Mouse (Mus musculus) limb, embryonic 13.5 days (tissue): ENCODE measurements around the gene Hk2. TPM values are rescaled to one million over a fixed set of nuclear protein-coding genes. Genes with fewer than 3 reads are reported as not detected.

Experiments used
- ATAC-seq: fragments of 200-750 bp; cut with Nextera tagmentation; 2 replicates; pipeline ENCODE4 v1.8.0; 2017; ENCODE audit warnings: low read depth, moderate number of reproducible peaks, moderate TSS enrichment; ENCODE audit not compliant: low FRiP score
- H3K27ac ChIP-seq: fragments of 300-500 bp; sonication (generic); 2 replicates; pipeline ENCODE4 v1.5.1; 2015; ENCODE audit warnings: inconsistent platforms, mild to moderate bottlenecking, moderate library complexity
- H3K27me3 ChIP-seq: fragments of 300-500 bp; sonication (generic); 2 replicates; pipeline ENCODE4 v1.6.1; 2015; ENCODE audit warnings: mild to moderate bottlenecking, inconsistent platforms
- H3K36me3 ChIP-seq: fragments of 300-500 bp; sonication (generic); 2 replicates; pipeline ENCODE4 v1.6.1; 2015; ENCODE audit warnings: inconsistent platforms, mild to moderate bottlenecking, moderate library complexity
- H3K4me1 ChIP-seq: fragments of 300-500 bp; sonication (generic); 2 replicates; pipeline ENCODE4 v1.6.1; 2015; ENCODE audit warnings: inconsistent platforms
- H3K4me2 ChIP-seq: fragments of 300-500 bp; sonication (generic); replicated peaks from 2 replicates; pipeline ENCODE4 v1.6.1; 2015; ENCODE audit warnings: inconsistent platforms, mild to moderate bottlenecking, moderate library complexity
- H3K4me3 ChIP-seq: fragments of 300-500 bp; sonication (generic); 2 replicates; pipeline ENCODE4 v1.5.1; 2015; ENCODE audit warnings: moderate library complexity, mild to moderate bottlenecking, inconsistent platforms
- H3K9ac ChIP-seq: fragments of 300-500 bp; sonication (generic); 2 replicates; pipeline ENCODE4 v1.6.1; 2015; ENCODE audit warnings: mild to moderate bottlenecking, inconsistent platforms
- H3K9me3 ChIP-seq: fragments of 300-500 bp; sonication (generic); 2 replicates; pipeline ENCODE4 v1.6.1; 2016; ENCODE audit warnings: inconsistent platforms
- WGBS: fragments of 180-500 bp; shearing (Covaris S2); methylation state at CpG from one replicate; pipeline ENCODE4 v1.1.7; 2015; 5-methylcytosine and 5-hydroxymethylcytosine counted together
- polyA plus RNA-seq: library from polyadenylated mRNA; unstranded; fragments of >200 nt; fragmentation: Nextera tagmentation; extraction: Ambion mirVana; gene quantifications from 2 replicates; pipeline ENCODE4 v1.2.1, GENCODE M21; 2015

Gene Hk2
- polyA plus RNA-seq, 1 experiment from 2014 or later = 20.2 TPM

- Histone ChIP-seq H3K4me1 (no peaks in the 10 kb centered on the region), H3K36me3 (peaks cover 68% of the 10 kb centered on the region), H3K9me3 (no peaks in the 10 kb centered on the region), H3K4me3 (no peak overlapping the region), H3K9ac (no peak overlapping the region), H3K27ac (no peak overlapping the region), H3K4me2 (no peak overlapping the region), H3K27me3 (no peaks in the 10 kb centered on the region)
- 87% methylated on average over 25 of the region's 25 CpGs for WGBS
- ATAC-seq = no peak
These were observed 37.3 kb downstream of the Hk2 start for GRCm38 (mm10) chr6:82736626-82737600.

- 91% methylated on average over 7 of the region's 7 CpGs for WGBS
- H3K4me2 ChIP-seq = no peak overlapping the region
- no peak for ATAC-seq
- H3K4me3 ChIP-seq = no peak overlapping the region
- H3K4me1 ChIP-seq = no peaks in the 10 kb centered on the region
- no peak overlapping the region for H3K27ac ChIP-seq
- H3K36me3 ChIP-seq = peaks cover 79% of the 10 kb centered on the region
- H3K9me3 ChIP-seq = no peaks in the 10 kb centered on the region
- no peak overlapping the region for H3K9ac ChIP-seq
- H3K27me3 ChIP-seq = no peaks in the 10 kb centered on the region
These were observed 38.9 kb downstream of the Hk2 start for GRCm38 (mm10) chr6:82735347-82735746.

GRCm38 (mm10) chr6:82728635-82729034, 45.6 kb downstream of the Hk2 start:
- H3K4me1 ChIP-seq = peaks cover 4% of the 10 kb centered on the region
- H3K27ac ChIP-seq = no peak overlapping the region
- no peak for ATAC-seq
- peaks cover 80% of the 10 kb centered on the region for H3K36me3 ChIP-seq
- H3K4me3 ChIP-seq = no peak overlapping the region
- H3K9me3 ChIP-seq = no peaks in the 10 kb centered on the region
- H3K27me3 ChIP-seq = no peaks in the 10 kb centered on the region
- H3K4me2 ChIP-seq = no peak overlapping the region
- no peak overlapping the region for H3K9ac ChIP-seq
- 95% methylated on average over 21 of the region's 21 CpGs for WGBS

GRCm38 (mm10) chr6:82727206-82727605, 47.0 kb downstream of the Hk2 start:
- H3K4me3 ChIP-seq = no peak overlapping the region
- 93% methylated on average over 13 of the region's 13 CpGs for WGBS
- no peak overlapping the region for H3K9ac ChIP-seq
- no peaks in the 10 kb centered on the region for H3K9me3 ChIP-seq
- H3K27me3 ChIP-seq = no peaks in the 10 kb centered on the region
- peaks cover 74% of the 10 kb centered on the region for H3K36me3 ChIP-seq
- ATAC-seq = no peak
- H3K4me2 ChIP-seq = no peak overlapping the region
- H3K27ac ChIP-seq = no peak overlapping the region
- H3K4me1 ChIP-seq = peaks cover 14% of the 10 kb centered on the region

- H3K27ac ChIP-seq = peak overlapping the region; percentile 80
- H3K27me3 ChIP-seq = no peaks in the 10 kb centered on the region
- 49% methylated on average over 5 of the region's 5 CpGs for WGBS
- peaks cover 14% of the 10 kb centered on the region for H3K4me1 ChIP-seq
- peak overlapping the region; percentile 51 for H3K9ac ChIP-seq
- peaks cover 37% of the 10 kb centered on the region for H3K36me3 ChIP-seq
- no peak overlapping the region for H3K4me2 ChIP-seq
- peak; percentile 80 for ATAC-seq
- no peak overlapping the region for H3K4me3 ChIP-seq
- H3K9me3 ChIP-seq = no peaks in the 10 kb centered on the region
These were observed 50.9 kb downstream of the Hk2 start for GRCm38 (mm10) chr6:82723321-82723720.

GRCm38 (mm10) chr6:82716126-82716525, 58.1 kb downstream of the Hk2 start:
- no peak overlapping the region for H3K27ac ChIP-seq
- H3K27me3 ChIP-seq = no peaks in the 10 kb centered on the region
- H3K36me3 ChIP-seq = no peaks in the 10 kb centered on the region
- no peak overlapping the region for H3K9ac ChIP-seq
- 79% methylated on average over 4 of the region's 4 CpGs for WGBS
- no peak overlapping the region for H3K4me3 ChIP-seq
- H3K9me3 ChIP-seq = no peaks in the 10 kb centered on the region
- no peak for ATAC-seq
- H3K4me2 ChIP-seq = no peak overlapping the region
- H3K4me1 ChIP-seq = 0 out of 2 replicates have a peak, but pooled peaks cover 2% of the 10 kb centered on the region

GRCm38 (mm10) chr6:82715653-82716052, 58.6 kb downstream of the Hk2 start:
- Histone ChIP-seq H3K4me1 (0 out of 2 replicates have a peak, but pooled peaks cover 2% of the 10 kb centered on the region), H3K9me3 (no peaks in the 10 kb centered on the region), H3K4me3 (no peak overlapping the region), H3K36me3 (no peaks in the 10 kb centered on the region), H3K4me2 (no peak overlapping the region), H3K9ac (no peak overlapping the region), H3K27me3 (no peaks in the 10 kb centered on the region), H3K27ac (peak overlapping the region; percentile 3; the same call in 1 of the 2 replicates)
- 80% methylated on average over 3 of the region's 3 CpGs for WGBS
- ATAC-seq = no peak

- H3K4me3 ChIP-seq = no peak overlapping the region
- no peaks in the 10 kb centered on the region for H3K36me3 ChIP-seq
- no peak overlapping the region for H3K4me2 ChIP-seq
- WGBS = 72% methylated on average over 6 of the region's 6 CpGs
- H3K27me3 ChIP-seq = no peaks in the 10 kb centered on the region
- peak overlapping the region; percentile 10; the same call in 1 of the 2 replicates for H3K27ac ChIP-seq
- peak; percentile 42; the same call in 1 of the 2 replicates for ATAC-seq
- no peak overlapping the region for H3K9ac ChIP-seq
- H3K4me1 ChIP-seq = 0 out of 2 replicates have a peak, but pooled peaks cover 2% of the 10 kb centered on the region
- H3K9me3 ChIP-seq = no peaks in the 10 kb centered on the region
These were observed 59.0 kb downstream of the Hk2 start for GRCm38 (mm10) chr6:82715253-82715652.

- no peak overlapping the region for H3K4me3 ChIP-seq
- no peak overlapping the region for H3K4me2 ChIP-seq
- 0 out of 2 replicates have a peak overlapping the region, but pooled peaks have one; percentile 10 for H3K27ac ChIP-seq
- H3K36me3 ChIP-seq = no peaks in the 10 kb centered on the region
- WGBS = 79% methylated on average over 5 of the region's 5 CpGs
- H3K9ac ChIP-seq = no peak overlapping the region
- H3K27me3 ChIP-seq = no peaks in the 10 kb centered on the region
- H3K9me3 ChIP-seq = no peaks in the 10 kb centered on the region
- 0 out of 2 replicates have a peak, but pooled peaks cover 2% of the 10 kb centered on the region for H3K4me1 ChIP-seq
- ATAC-seq = no peak
These were observed 59.4 kb downstream of the Hk2 start for GRCm38 (mm10) chr6:82714841-82715240.

- no peak overlapping the region for H3K9ac ChIP-seq
- 15% methylated on average over 3 of the region's 3 CpGs for WGBS
- H3K27me3 ChIP-seq = no peaks in the 10 kb centered on the region
- H3K27ac ChIP-seq = no peak overlapping the region
- 0 out of 2 replicates have a peak, but pooled peaks cover 2% of the 10 kb centered on the region for H3K4me1 ChIP-seq
- H3K4me3 ChIP-seq = no peak overlapping the region
- peak; percentile 58; the same call in 1 of the 2 replicates for ATAC-seq
- no peak overlapping the region for H3K4me2 ChIP-seq
- H3K9me3 ChIP-seq = no peaks in the 10 kb centered on the region
- no peaks in the 10 kb centered on the region for H3K36me3 ChIP-seq
These were observed 60.0 kb downstream of the Hk2 start for GRCm38 (mm10) chr6:82714243-82714642.

- H3K4me3 ChIP-seq = no peak overlapping the region
- no peaks in the 10 kb centered on the region for H3K36me3 ChIP-seq
- H3K4me2 ChIP-seq = no peak overlapping the region
- no peak overlapping the region for H3K9ac ChIP-seq
- H3K27ac ChIP-seq = no peak overlapping the region
- no peaks in the 10 kb centered on the region for H3K27me3 ChIP-seq
- 66% methylated on average over 3 of the region's 3 CpGs for WGBS
- no peaks in the 10 kb centered on the region for H3K9me3 ChIP-seq
- no peak for ATAC-seq
- H3K4me1 ChIP-seq = no peaks in the 10 kb centered on the region
These were observed 66.5 kb downstream of the Hk2 start for GRCm38 (mm10) chr6:82707742-82708141.

GRCm38 (mm10) chr6:82707241-82707640, 67.0 kb downstream of the Hk2 start:
- Histone ChIP-seq H3K9ac (no peak overlapping the region), H3K9me3 (no peaks in the 10 kb centered on the region), H3K4me2 (no peak overlapping the region), H3K36me3 (no peaks in the 10 kb centered on the region), H3K27me3 (no peaks in the 10 kb centered on the region), H3K4me3 (no peak overlapping the region), H3K27ac (no peak overlapping the region), H3K4me1 (0 out of 2 replicates have a peak, but pooled peaks cover 4% of the 10 kb centered on the region)
- no peak for ATAC-seq
- WGBS = 90% methylated on average over 10 of the region's 10 CpGs
